Mouse (Mus musculus): ENCODE results near the gene Mark1. TPM values are rescaled to one million over a fixed set of nuclear protein-coding genes. Genes with fewer than 3 reads are reported as not detected.

Gene Mark1
- polyA plus RNA-seq, 1 experiment from 2014 or later: 12.1 TPM

GRCm38 (mm10) chr1:184912336-184912735 is 87.0 kb downstream of the Mark1 start:
- H3K4me3 ChIP-seq (ENCODE audit: low read depth, low read length): no peak overlapping the region
- H3K36me3 ChIP-seq (ENCODE audit: control insufficient read depth, insufficient read depth, low read length): peaks cover 77% of the 10 kb centered on the region
- H3K27ac ChIP-seq (ENCODE audit: low read depth, low read length): no peak overlapping the region
- H3K4me2 ChIP-seq (ENCODE audit: low read length): no peak overlapping the region
- no peaks in the 10 kb centered on the region for H3K9me3 ChIP-seq (replicated peaks; ENCODE audit: control insufficient read depth, low read length)
- H3K4me1 ChIP-seq (ENCODE audit: control insufficient read depth, insufficient read depth, low read length): peaks cover under 1% of the 10 kb centered on the region; the same call in 1 of the 2 replicates
- WGBS: 92% methylated on average over 18 of the region's 18 CpGs
- no peak overlapping the region for H3K9ac ChIP-seq (ENCODE audit: low read length)
- DNase-seq (ENCODE audit: low spot score) (no peak), ATAC-seq (no peak)
- H3K27me3 ChIP-seq (replicated peaks; ENCODE audit: control insufficient read depth, insufficient read depth, low read length): no peaks in the 10 kb centered on the region

GRCm38 (mm10) chr1:184911861-184912260 is 87.5 kb downstream of the Mark1 start:
- Histone ChIP-seq H3K4me1 (ENCODE audit: control insufficient read depth, insufficient read depth, low read length) (peaks cover 5% of the 10 kb centered on the region), H3K9ac (ENCODE audit: low read length) (no peak overlapping the region), H3K9me3 (replicated peaks; ENCODE audit: control insufficient read depth, low read length) (no peaks in the 10 kb centered on the region), H3K27me3 (replicated peaks; ENCODE audit: control insufficient read depth, insufficient read depth, low read length) (no peaks in the 10 kb centered on the region), H3K4me2 (ENCODE audit: low read length) (no peak overlapping the region), H3K27ac (ENCODE audit: low read depth, low read length) (no peak overlapping the region), H3K4me3 (ENCODE audit: low read depth, low read length) (no peak overlapping the region), H3K36me3 (ENCODE audit: control insufficient read depth, insufficient read depth, low read length) (peaks cover 79% of the 10 kb centered on the region)
- DNase-seq (ENCODE audit: low spot score): no peak
- ATAC-seq: peak; percentile 26; the same call in 1 of the 2 replicates
- WGBS: 75% methylated on average over 6 of the region's 6 CpGs

- Histone ChIP-seq H3K9me3 (replicated peaks; ENCODE audit: control insufficient read depth, low read length) (no peaks in the 10 kb centered on the region), H3K4me1 (ENCODE audit: control insufficient read depth, insufficient read depth, low read length) (peaks cover 16% of the 10 kb centered on the region), H3K27ac (ENCODE audit: low read depth, low read length) (no peak overlapping the region), H3K36me3 (ENCODE audit: control insufficient read depth, insufficient read depth, low read length) (peaks cover 76% of the 10 kb centered on the region), H3K27me3 (replicated peaks; ENCODE audit: control insufficient read depth, insufficient read depth, low read length) (no peaks in the 10 kb centered on the region), H3K9ac (ENCODE audit: low read length) (no peak overlapping the region), H3K4me2 (ENCODE audit: low read length) (no peak overlapping the region), H3K4me3 (ENCODE audit: low read depth, low read length) (no peak overlapping the region)
- ATAC-seq (no peak), DNase-seq (ENCODE audit: low spot score) (no peak)
- WGBS: 80% methylated on average over 9 of the region's 9 CpGs
Observed at GRCm38 (mm10) chr1:184908558-184908957, 90.8 kb downstream of the Mark1 start.

GRCm38 (mm10) chr1:184905904-184906745 is 93.2 kb downstream of the Mark1 start:
- Histone ChIP-seq H3K36me3 (ENCODE audit: control insufficient read depth, insufficient read depth, low read length) (peaks cover 66% of the 10 kb centered on the region), H3K27me3 (replicated peaks; ENCODE audit: control insufficient read depth, insufficient read depth, low read length) (no peaks in the 10 kb centered on the region), H3K4me2 (ENCODE audit: low read length) (no peak overlapping the region), H3K4me3 (ENCODE audit: low read depth, low read length) (no peak overlapping the region), H3K9ac (ENCODE audit: low read length) (no peak overlapping the region), H3K4me1 (ENCODE audit: control insufficient read depth, insufficient read depth, low read length) (peaks cover 16% of the 10 kb centered on the region), H3K9me3 (replicated peaks; ENCODE audit: control insufficient read depth, low read length) (no peaks in the 10 kb centered on the region), H3K27ac (ENCODE audit: low read depth, low read length) (peak overlapping the region; percentile 77)
- peak; percentile 79 for ATAC-seq
- peak; percentile 85 for DNase-seq (ENCODE audit: low spot score)
- 37% methylated on average over 12 of the region's 12 CpGs for WGBS

- Histone ChIP-seq H3K27ac (ENCODE audit: low read depth, low read length) (peak overlapping the region; percentile 77), H3K36me3 (ENCODE audit: control insufficient read depth, insufficient read depth, low read length) (peaks cover 65% of the 10 kb centered on the region), H3K9me3 (replicated peaks; ENCODE audit: control insufficient read depth, low read length) (no peaks in the 10 kb centered on the region), H3K4me1 (ENCODE audit: control insufficient read depth, insufficient read depth, low read length) (peaks cover 16% of the 10 kb centered on the region), H3K9ac (ENCODE audit: low read length) (no peak overlapping the region), H3K4me2 (ENCODE audit: low read length) (peak overlapping the region; percentile 24; the same call in 1 of the 2 replicates), H3K4me3 (ENCODE audit: low read depth, low read length) (no peak overlapping the region), H3K27me3 (replicated peaks; ENCODE audit: control insufficient read depth, insufficient read depth, low read length) (no peaks in the 10 kb centered on the region)
- ATAC-seq (peak; percentile 87), DNase-seq (ENCODE audit: low spot score) (peak; percentile 86)
- WGBS: 55% methylated on average over 19 of the region's 19 CpGs
Observed at GRCm38 (mm10) chr1:184905371-184905770, 94.0 kb downstream of the Mark1 start.

GRCm38 (mm10) chr1:184903697-184904096 is 95.7 kb downstream of the Mark1 start:
- H3K27ac ChIP-seq (ENCODE audit: low read depth, low read length): no peak overlapping the region

GRCm38 (mm10) chr1:184902886-184903285 is 96.5 kb downstream of the Mark1 start:
- 77% methylated on average over 7 of the region's 7 CpGs for WGBS
- H3K4me1 ChIP-seq (ENCODE audit: control insufficient read depth, insufficient read depth, low read length): peaks cover 16% of the 10 kb centered on the region
- ATAC-seq: no peak
- no peak overlapping the region for H3K4me3 ChIP-seq (ENCODE audit: low read depth, low read length)
- DNase-seq (ENCODE audit: low spot score): no peak
- no peak overlapping the region for H3K9ac ChIP-seq (ENCODE audit: low read length)
- peaks cover 70% of the 10 kb centered on the region for H3K36me3 ChIP-seq (ENCODE audit: control insufficient read depth, insufficient read depth, low read length)
- no peaks in the 10 kb centered on the region for H3K27me3 ChIP-seq (replicated peaks; ENCODE audit: control insufficient read depth, insufficient read depth, low read length)
- H3K9me3 ChIP-seq (replicated peaks; ENCODE audit: control insufficient read depth, low read length): no peaks in the 10 kb centered on the region
- H3K27ac ChIP-seq (ENCODE audit: low read depth, low read length): no peak overlapping the region
- no peak overlapping the region for H3K4me2 ChIP-seq (ENCODE audit: low read length)

More at GRCm38 (mm10) chr1:184903697-184904096, 95.7 kb downstream of the Mark1 start:
- Histone ChIP-seq H3K4me2 (ENCODE audit: low read length) (no peak overlapping the region), H3K9me3 (replicated peaks; ENCODE audit: control insufficient read depth, low read length) (no peaks in the 10 kb centered on the region), H3K9ac (ENCODE audit: low read length) (no peak overlapping the region), H3K4me1 (ENCODE audit: control insufficient read depth, insufficient read depth, low read length) (peaks cover 16% of the 10 kb centered on the region), H3K27me3 (replicated peaks; ENCODE audit: control insufficient read depth, insufficient read depth, low read length) (no peaks in the 10 kb centered on the region), H3K36me3 (ENCODE audit: control insufficient read depth, insufficient read depth, low read length) (peaks cover 72% of the 10 kb centered on the region), H3K4me3 (ENCODE audit: low read depth, low read length) (no peak overlapping the region)
- DNase-seq (ENCODE audit: low spot score) (no peak), ATAC-seq (no peak)
- 62% methylated on average over 7 of the region's 7 CpGs for WGBS

- Histone ChIP-seq H3K36me3 (ENCODE audit: control insufficient read depth, insufficient read depth, low read length) (peaks cover 50% of the 10 kb centered on the region), H3K27me3 (replicated peaks; ENCODE audit: control insufficient read depth, insufficient read depth, low read length) (no peaks in the 10 kb centered on the region), H3K9ac (ENCODE audit: low read length) (no peak overlapping the region), H3K4me3 (ENCODE audit: low read depth, low read length) (no peak overlapping the region), H3K27ac (ENCODE audit: low read depth, low read length) (no peak overlapping the region), H3K4me1 (ENCODE audit: control insufficient read depth, insufficient read depth, low read length) (no peaks in the 10 kb centered on the region), H3K9me3 (replicated peaks; ENCODE audit: control insufficient read depth, low read length) (no peaks in the 10 kb centered on the region), H3K4me2 (ENCODE audit: low read length) (no peak overlapping the region)
- WGBS: 87% methylated on average over 16 of the region's 16 CpGs
- DNase-seq (ENCODE audit: low spot score) (no peak), ATAC-seq (no peak)
Observed at GRCm38 (mm10) chr1:184897350-184897749, 102.0 kb downstream of the Mark1 start.

- peaks cover 10% of the 10 kb centered on the region for H3K36me3 ChIP-seq (ENCODE audit: control insufficient read depth, insufficient read depth, low read length)
- WGBS: 83% methylated on average over 3 of the region's 3 CpGs
- H3K27ac ChIP-seq (ENCODE audit: low read depth, low read length): no peak overlapping the region
- no peak overlapping the region for H3K4me3 ChIP-seq (ENCODE audit: low read depth, low read length)
- H3K9me3 ChIP-seq (replicated peaks; ENCODE audit: control insufficient read depth, low read length): no peaks in the 10 kb centered on the region
- H3K27me3 ChIP-seq (replicated peaks; ENCODE audit: control insufficient read depth, insufficient read depth, low read length): no peaks in the 10 kb centered on the region
- ATAC-seq: no peak
- H3K4me2 ChIP-seq (ENCODE audit: low read length): no peak overlapping the region
- no peak for DNase-seq (ENCODE audit: low spot score)
- H3K9ac ChIP-seq (ENCODE audit: low read length): no peak overlapping the region
- no peaks in the 10 kb centered on the region for H3K4me1 ChIP-seq (ENCODE audit: control insufficient read depth, insufficient read depth, low read length)
Observed at GRCm38 (mm10) chr1:184891998-184892397, 107.4 kb downstream of the Mark1 start.
